Mouse (Mus musculus): Measurements from ENCODE around the gene Ucp3.

DNA sequence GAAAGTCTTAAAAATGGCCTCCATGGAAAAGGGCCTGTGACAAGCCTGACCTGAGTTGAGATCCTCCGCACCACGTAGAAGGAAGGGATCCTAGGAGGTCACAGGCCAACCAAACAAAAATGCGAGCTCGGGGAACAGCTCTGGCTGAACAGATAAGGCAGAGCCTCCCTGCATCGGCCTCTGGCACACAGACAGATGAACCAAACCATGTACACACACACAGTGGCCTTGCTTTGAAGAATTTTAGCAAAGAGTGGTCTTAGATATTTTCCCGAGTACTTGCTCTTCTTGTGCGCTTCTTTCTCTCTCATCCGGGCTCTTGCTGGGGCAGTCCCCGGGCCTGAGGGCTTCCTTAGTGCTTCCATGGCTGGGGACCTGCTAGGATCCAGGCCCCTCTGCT lies 9.6 kb upstream of the Ucp3 start:
- TF ChIP-seq CTCF (IDR thresholded peaks at IDR 0.05; ENCODE audit: insufficient read depth, low read depth, low read length): no peak
- no peak for TF ChIP-seq POLR2A (IDR thresholded peaks at IDR 0.05; ENCODE audit: insufficient read depth, low read depth, low read length)

Data from olfactory bulb, adult 2 months (tissue).